Mouse (Mus musculus) stomach, adult 2 months (tissue): Measurements from ENCODE around the gene Tmem161b. TPM values are rescaled to one million over a fixed set of nuclear protein-coding genes. Genes with fewer than 3 reads are reported as not detected.

Source experiments
- polyA plus RNA-seq: library from polyadenylated mRNA; depleted of rRNA; stranded (reverse); fragments of >200 nt; gene quantifications from 2 replicates; pipeline ENCODE4 v1.2.3, GENCODE M21; 2012; rRNA removed

The Tmem161b gene
- 0.82 and 1.3 TPM in 2 replicates for polyA plus RNA-seq

DNA sequence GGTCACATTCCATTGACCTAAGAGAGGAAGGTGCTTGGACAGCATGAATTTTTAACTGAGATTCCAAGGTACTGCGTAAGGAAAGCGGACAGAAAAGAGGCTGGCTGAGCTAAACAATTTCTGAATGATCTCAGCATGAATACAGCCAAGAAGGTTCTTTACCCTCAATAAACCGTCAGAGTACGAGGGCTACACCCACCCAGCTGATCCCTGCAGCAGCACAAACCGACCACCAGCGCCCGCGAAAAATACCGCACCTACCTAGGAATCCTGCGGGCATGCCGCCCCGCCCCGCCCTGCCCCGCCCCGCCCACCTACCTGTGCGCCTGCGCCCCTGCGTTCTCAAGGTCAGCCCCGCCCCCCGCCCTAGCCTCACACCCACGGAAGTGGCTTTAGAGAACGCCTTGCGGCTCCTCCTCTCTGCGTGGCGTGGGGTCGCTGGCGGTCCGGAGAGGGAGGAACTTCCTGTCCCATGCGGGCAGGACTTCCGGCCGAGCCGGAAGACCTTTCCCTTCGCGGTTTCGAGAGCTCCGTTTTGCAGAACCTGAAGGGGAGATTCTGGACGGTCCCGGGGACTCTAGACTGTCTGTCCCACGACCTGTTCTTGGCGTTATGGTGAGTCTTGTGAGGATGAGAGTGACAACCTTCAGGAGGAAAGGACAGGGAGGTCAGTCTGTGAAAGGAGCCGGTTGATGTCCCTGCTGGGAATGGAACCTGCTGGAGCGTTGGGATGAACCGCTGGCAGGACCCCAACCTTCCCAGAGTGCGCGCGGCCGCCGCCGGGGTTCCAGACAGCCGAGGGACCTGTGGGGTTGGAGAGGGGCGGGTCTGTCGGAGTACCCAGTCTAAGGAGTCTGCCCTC is at the start of gene Tmem161b:
Gene Tmem161b (plus strand): TSS at position 477 of the 862 bp plus-strand sequence.

